Mouse (Mus musculus) gastrocnemius, adult 2 months (tissue): ENCODE data around the gene Tlcd1. TPM values are rescaled to one million over a fixed set of nuclear protein-coding genes. Genes with fewer than 3 reads are reported as not detected.

Source experiments
- DNase-seq: peaks from one replicate; pipeline ENCODE4 v3.0.0; 2022
- H3K27ac ChIP-seq: fragments of 200-600 bp; 2 replicates; pipeline ENCODE4 v1.8.1; 2022; ENCODE audit warnings: mild to moderate bottlenecking
- H3K4me3 ChIP-seq: fragments of 200-600 bp; 2 replicates; pipeline ENCODE4 v1.8.1; 2022; ENCODE audit warnings: mild to moderate bottlenecking, moderate library complexity
- CTCF ChIP-seq: fragments of 200-600 bp; IDR thresholded peaks from 2 replicates; pipeline ENCODE4 v1.8.1; 2022; ENCODE audit warnings: antibody characterized with exemption, mild to moderate bottlenecking, moderate library complexity
- intact Hi-C: fragments of 180-260 bp; cut with DNase I; formaldehyde crosslinking; loops from one replicate; pipeline ENCODE4 v1.15.1; 2025
- total RNA-seq, 2 experiments: library from RNA; stranded (reverse); gene quantifications; 2 replicates each; pipeline ENCODE4 v1.2.3; 2021

The Tlcd1 gene
- total RNA-seq, 2 experiments from 2014 or later, result 1.3 to 1.7 TPM

GRCm38 (mm10) chr11:78172748-78173383 lies 3.6 kb upstream of the Tlcd1 start:
- TF ChIP-seq CTCF, result no peak
- intact Hi-C loops, result no loop called here

GRCm38 (mm10) chr11:78174506-78174905 lies 2.0 kb upstream of the Tlcd1 start:
- Histone ChIP-seq H3K4me3 (no peak overlapping the region), H3K27ac (no peak overlapping the region)
- no peak for DNase-seq
- no peak for TF ChIP-seq CTCF
- intact Hi-C loops, result no loop called here

More at GRCm38 (mm10) chr11:78172748-78173383, 3.6 kb upstream of the Tlcd1 start:
- H3K4me3 ChIP-seq, result no peak overlapping the region
- DNase-seq, result peak; percentile 6
- no peak overlapping the region for H3K27ac ChIP-seq

- intact Hi-C loops, result loop anchor here (1.0 to 5.0 kb wide), 3 partner anchors 116 to 194 kb away; partner anchors contain the start of genes Flot2 and Phf12
- TF ChIP-seq CTCF, result no peak
- no peak for DNase-seq
- Histone ChIP-seq H3K4me3 (peak overlapping the region; percentile 92), H3K27ac (peak overlapping the region; percentile 89)
Measured at GRCm38 (mm10) chr11:78175771-78176401, 625 bp upstream of the Tlcd1 start.

- peak overlapping the region; percentile 92 for H3K4me3 ChIP-seq
- TF ChIP-seq CTCF, result no peak
- peak overlapping the region; percentile 89 for H3K27ac ChIP-seq
- intact Hi-C loops, result loop anchor here (1.0 to 5.0 kb wide), 5 partner anchors 18 to 195 kb away; partner anchors contain the start of genes Flot2 and Phf12
- DNase-seq, result no peak
Measured at GRCm38 (mm10) chr11:78176905-78177331, 407 bp downstream of the Tlcd1 start.

- intact Hi-C loops, result loop anchor here (1.0 to 5.0 kb wide), 4 partner anchors 18 to 195 kb away; partner anchors contain the start of genes Flot2 and Phf12
Measured at GRCm38 (mm10) chr11:78177437-78177836, 926 bp downstream of the Tlcd1 start.

GRCm38 (mm10) chr11:78177903-78178858 lies 1.7 kb downstream of the Tlcd1 start:
- peak; percentile 96 for DNase-seq
- Histone ChIP-seq H3K4me3 (peak overlapping the region; percentile 92), H3K27ac (peak overlapping the region; percentile 87)
- intact Hi-C loops, result loop anchor here (1.0 to 5.0 kb wide), 4 partner anchors 19 to 196 kb away; partner anchors contain the start of genes Flot2 and Phf12
- peak; percentile 100; the same call in 1 of the 2 replicates for TF ChIP-seq CTCF

More at GRCm38 (mm10) chr11:78177437-78177836, 926 bp downstream of the Tlcd1 start:
- no peak for TF ChIP-seq CTCF
- peak overlapping the region; percentile 92 for H3K4me3 ChIP-seq
- DNase-seq, result peak; percentile 43
- H3K27ac ChIP-seq, result peak overlapping the region; percentile 89

GRCm38 (mm10) chr11:78178859-78179437 lies 2.4 kb downstream of the Tlcd1 start:
- peak; percentile 61 for DNase-seq
- intact Hi-C loops, result loop anchor here (5.0 kb wide), 2 partner anchors 142 to 197 kb away; partner anchors contain the start of genes Flot2 and Phf12
- Histone ChIP-seq H3K4me3 (peak overlapping the region; percentile 92), H3K27ac (peak overlapping the region; percentile 87)
- no peak for TF ChIP-seq CTCF

- no peak for DNase-seq
- intact Hi-C loops, result loop anchor here (5.0 kb wide), 2 partner anchors 142 to 197 kb away; partner anchors contain the start of genes Flot2 and Phf12
- Histone ChIP-seq H3K27ac (peak overlapping the region; percentile 87; the same call in 1 of the 2 replicates), H3K4me3 (peak overlapping the region; percentile 92)
- no peak for TF ChIP-seq CTCF
Measured at GRCm38 (mm10) chr11:78179438-78179999, 3.0 kb downstream of the Tlcd1 start.

- no peak for DNase-seq
- Histone ChIP-seq H3K4me3 (no peak overlapping the region), H3K27ac (no peak overlapping the region)
- TF ChIP-seq CTCF, result no peak
- intact Hi-C loops, result no loop called here
Measured at GRCm38 (mm10) chr11:78180081-78180761, 3.7 kb downstream of the Tlcd1 start.

GRCm38 (mm10) chr11:78181830-78182357 lies 5.4 kb downstream of the Tlcd1 start:
- no peak for DNase-seq
- Histone ChIP-seq H3K27ac (0 out of 2 replicates have a peak overlapping the region, but pooled peaks have one; percentile 91), H3K4me3 (peak overlapping the region; percentile 85)
- intact Hi-C loops, result no loop called here
- no peak for TF ChIP-seq CTCF

GRCm38 (mm10) chr11:78182450-78182849 lies 5.9 kb downstream of the Tlcd1 start:
- TF ChIP-seq CTCF, result no peak
- no peak for DNase-seq
- intact Hi-C loops, result no loop called here
- Histone ChIP-seq H3K27ac (peak overlapping the region; percentile 91), H3K4me3 (peak overlapping the region; percentile 85)
